Mouse (Mus musculus): ENCODE data around the gene Arhgef6. TPM values are rescaled to one million over a fixed set of nuclear protein-coding genes. Genes with fewer than 3 reads are reported as not detected.

Arhgef6 gene
- 27.6 TPM for polyA plus RNA-seq (2014; fragmentation: Illumina TruSeq; extraction: RNeasy Lipid Tissue Mini Kit (QIAGEN cat#74804); ENCODE audit: low read depth, low replicate concordance)

DNA sequence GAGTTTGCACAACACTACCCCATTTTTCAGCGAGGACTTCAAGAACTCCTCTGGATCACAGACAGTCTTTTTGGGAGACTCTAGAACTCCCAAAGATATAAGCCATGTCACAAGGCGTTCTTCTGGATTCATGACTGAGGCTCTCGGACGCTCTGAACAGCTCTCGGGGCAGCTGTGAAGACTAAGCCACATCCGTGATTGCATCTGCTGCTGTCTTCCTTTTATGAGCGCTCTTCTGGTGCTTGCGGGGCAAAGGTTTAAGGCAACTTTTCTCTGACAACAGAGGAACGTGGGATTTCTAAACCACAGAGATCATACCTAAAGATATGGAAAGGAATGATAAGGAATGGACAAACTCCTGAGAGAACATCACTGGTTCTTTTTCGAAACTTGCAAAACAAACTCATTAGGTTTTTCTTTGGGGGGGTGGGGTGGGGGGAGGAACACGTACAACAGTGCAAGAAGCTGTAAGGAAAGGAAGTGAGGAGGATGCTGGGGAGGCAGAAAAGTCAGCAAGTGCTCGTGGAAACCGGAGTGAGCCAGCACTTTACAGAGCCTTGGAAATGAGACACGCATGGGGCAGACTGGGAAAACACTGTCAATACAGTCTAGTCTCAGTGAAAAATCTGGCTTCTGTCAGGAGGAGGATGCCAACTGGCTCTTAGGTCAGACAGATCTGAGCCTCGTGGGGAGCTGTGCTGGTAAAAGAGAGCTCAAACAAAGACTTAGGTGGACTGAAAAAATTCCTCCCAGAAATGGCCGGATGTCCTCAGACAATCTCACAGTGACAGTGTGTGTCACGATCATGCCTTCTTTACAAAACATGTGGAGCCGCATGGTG is at the start of gene Arhgef6:
Arhgef6 (minus strand) TSS at position 359 of the 841 bp plus-strand sequence.

DNA sequence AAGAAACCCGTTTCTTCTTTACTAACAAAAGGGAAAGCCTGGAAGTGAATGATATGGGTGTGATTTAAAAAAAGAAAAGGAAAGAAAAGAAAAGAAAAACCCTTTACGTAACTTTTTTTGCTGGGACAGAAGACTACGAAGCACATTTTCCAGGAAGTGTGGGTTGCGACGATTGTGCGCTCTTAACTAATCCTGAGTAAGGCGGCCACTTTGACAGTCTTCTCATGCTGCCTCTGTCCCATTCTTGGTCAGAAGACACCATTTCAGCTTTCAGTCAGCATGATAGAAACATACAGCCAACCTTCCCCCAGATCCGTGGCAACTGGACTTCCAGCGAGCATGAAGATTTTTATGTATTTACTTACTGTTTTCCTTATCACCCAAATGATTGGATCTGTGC is 126.7 kb downstream of the Arhgef6 start, which contains the start of gene Cd40lg:
Cd40lg (plus strand) TSS at position 268 of the 400 bp plus-strand sequence.

Other genes starting within 250 kb of the Arhgef6 start
- 0.60 TPM for gene Cd40lg, start 126.6 kb downstream of the Arhgef6 start, polyA plus RNA-seq (2014; fragmentation: Illumina TruSeq; extraction: RNeasy Lipid Tissue Mini Kit (QIAGEN cat#74804); ENCODE audit: low read depth, low replicate concordance)
- 104 TPM for gene Rbmx, start 54.3 kb upstream of the Arhgef6 start, polyA plus RNA-seq (2014; fragmentation: Illumina TruSeq; extraction: RNeasy Lipid Tissue Mini Kit (QIAGEN cat#74804); ENCODE audit: low read depth, low replicate concordance)
- gene Gm364, start 70.4 kb upstream of the Arhgef6 start, polyA plus RNA-seq (2014; fragmentation: Illumina TruSeq; extraction: RNeasy Lipid Tissue Mini Kit (QIAGEN cat#74804); ENCODE audit: low read depth, low replicate concordance): not detected
- gene Gpr101, start 165.0 kb upstream of the Arhgef6 start, polyA plus RNA-seq (2014; fragmentation: Illumina TruSeq; extraction: RNeasy Lipid Tissue Mini Kit (QIAGEN cat#74804); ENCODE audit: low read depth, low replicate concordance): not detected